Mouse (Mus musculus): ENCODE measurements at regions not wholly inside any gene's neighbourhood (a gene's known extent, or its start where the extent isn't known, plus 50 kb on each side); places are given as distances from the start of the nearest gene placed in this dataset.

DNA sequence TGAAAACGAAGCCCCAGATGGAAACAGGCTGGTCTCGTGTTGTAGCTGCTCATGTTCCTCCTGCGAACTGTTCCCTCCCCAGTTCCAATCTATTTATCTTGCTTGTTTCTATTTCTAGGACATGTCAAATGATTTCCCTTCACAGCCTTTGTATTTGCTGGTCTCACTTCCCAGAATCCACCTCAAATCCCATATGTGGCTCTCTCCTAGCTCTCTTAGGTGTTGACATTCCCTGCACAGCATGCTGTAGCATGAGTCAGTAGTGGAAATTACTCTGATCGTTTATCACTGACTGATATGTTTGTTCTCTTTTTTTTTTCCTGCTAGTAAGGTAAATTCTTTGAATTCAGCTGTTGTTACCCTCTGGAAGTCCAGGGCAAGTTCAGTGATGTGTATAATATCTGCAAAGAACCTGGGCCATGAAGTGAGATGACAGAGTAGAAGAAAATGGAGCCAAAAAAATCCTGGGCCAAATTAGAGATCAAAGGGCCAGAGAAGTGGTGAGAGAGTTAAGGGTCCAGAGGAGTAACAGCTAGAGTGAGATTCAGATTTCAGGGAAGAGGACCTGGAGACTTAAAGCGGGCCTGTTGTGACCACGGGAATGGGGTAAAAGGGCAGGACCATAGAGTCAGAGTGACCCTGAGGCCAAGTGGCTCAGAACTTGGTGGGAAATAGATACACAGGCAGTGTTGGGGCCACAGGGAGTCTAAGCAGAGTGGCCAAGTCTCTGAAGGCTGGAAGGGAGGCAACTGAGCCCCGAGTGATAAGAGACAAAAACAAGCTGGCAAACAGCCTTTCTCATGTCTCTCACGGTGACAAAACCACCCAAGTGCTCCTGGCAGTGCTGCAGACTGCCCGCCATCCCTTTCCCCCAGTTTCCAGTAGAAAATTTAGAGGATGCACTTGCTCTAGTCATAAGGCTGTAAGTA, 56.3 kb upstream of the Tmtc1 start:
- no peak for TF ChIP-seq ZNF384 (IDR thresholded peaks at IDR 0.05; ENCODE audit: low read depth, low read length)
- no peak for TF ChIP-seq MAFK (IDR thresholded peaks at IDR 0.05; ENCODE audit: insufficient read depth, low read depth, low read length)
- TF ChIP-seq ZC3H11A (IDR thresholded peaks at IDR 0.05; ENCODE audit: borderline replicate concordance, low read depth, low read length) = no peak
- no peak for TF ChIP-seq HCFC1 (IDR thresholded peaks at IDR 0.05; ENCODE audit: borderline replicate concordance, insufficient read depth, low read length)
- no peak for TF ChIP-seq CHD2 (IDR thresholded peaks at IDR 0.05; ENCODE audit: low read depth, low read length)
- no peak for DNase-seq (ENCODE audit: low read depth, low spot score)
- Histone ChIP-seq H3K27ac (ENCODE audit: insufficient read depth, low read depth, low read length, poor library complexity, severe bottlenecking) (no peak overlapping the region), H3K4me1 (ENCODE audit: control insufficient read depth in 2 of 2, insufficient read depth in 2 of 2, low read length in 2 of 2, poor library complexity in 1 of 2) (no peaks in the 10 kb centered on the region), H3K9me3 (ENCODE audit: control insufficient read depth, insufficient read depth, low read depth, low read length) (no peaks in the 10 kb centered on the region), H3K36me3 (ENCODE audit: control insufficient read depth, insufficient read depth, low read length, poor library complexity, severe bottlenecking) (no peaks in the 10 kb centered on the region), H3K4me3 (ENCODE audit: insufficient read depth in 1 of 2, low read depth in 1 of 2, low read length in 2 of 2, poor library complexity in 1 of 2, severe bottlenecking in 1 of 2) (no peak overlapping the region), H3K9ac (ENCODE audit: insufficient read depth, low read depth, low read length, poor library complexity, severe bottlenecking) (no peak overlapping the region)
- in situ Hi-C loops (cut with MboI; ENCODE audit: low sequenced_read_pairs in 2 of 2, unreplicated experiment in 2 of 2) = no loop called here

Data from ES-E14 (cell line).